Mouse (Mus musculus) T-helper 1 cell (primary cell): ENCODE measurements around the gene Apoe.

Experiments used
- in situ Hi-C: fragments of 300-600 bp; cut with MboI, MseI; formaldehyde crosslinking; loops from one replicate; pipeline ENCODE4 v1.15.1; 2025; ENCODE audit warnings: high pct_unique_total_duplicates

Gene Apoe

DNA sequence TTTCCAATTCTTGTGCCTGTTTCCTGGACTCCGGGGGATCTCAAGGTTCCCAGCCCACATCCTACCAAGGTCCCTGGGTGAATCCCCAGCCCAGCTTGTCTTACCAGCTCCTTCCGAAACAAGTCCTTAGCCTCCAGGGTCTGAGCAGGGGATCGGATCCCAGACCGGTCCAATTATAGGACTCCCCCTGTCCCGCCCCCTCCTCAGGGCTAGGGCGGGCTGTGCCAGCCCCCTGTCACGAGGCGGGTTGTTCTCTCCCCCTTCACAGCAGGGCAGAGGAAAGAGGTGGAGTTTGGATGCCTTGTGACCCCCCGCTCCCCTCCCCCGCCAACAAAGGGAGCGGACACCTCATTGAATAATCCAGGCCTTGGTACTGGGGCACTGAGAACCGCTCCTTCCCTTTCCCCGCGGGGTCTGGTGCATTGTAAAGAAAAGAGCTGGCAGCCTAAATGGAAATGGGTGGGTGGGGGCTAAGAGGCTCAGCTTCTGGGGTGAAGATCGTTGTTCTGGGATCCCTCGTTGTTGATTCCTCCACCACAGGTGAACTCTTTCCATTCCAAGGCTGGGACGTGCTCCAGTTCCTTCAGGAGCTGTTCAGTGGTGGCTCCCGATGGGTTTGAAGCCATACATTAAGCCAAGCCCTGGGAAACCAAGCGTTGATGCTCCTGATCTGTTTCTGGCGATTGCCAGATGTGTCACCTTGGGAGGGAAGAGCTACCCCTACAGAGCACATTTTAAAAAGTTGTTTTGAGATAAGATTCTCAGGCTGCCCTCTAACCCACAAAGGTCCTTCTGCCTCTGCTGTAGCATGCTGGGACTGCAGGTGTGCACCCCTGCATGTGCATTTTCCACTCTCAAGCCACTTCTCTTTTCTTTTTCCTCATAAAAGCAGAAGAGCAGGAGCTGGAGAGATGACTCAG lies at the start of gene Apoe:
Gene Apoe (minus strand): TSS at position 282 of the 920 bp plus-strand sequence.
- in situ Hi-C loops = no loop called here

GRCm38 (mm10) chr7:19747420-19748218 lies 48.6 kb upstream of the Apoe start:
- in situ Hi-C loops = no loop called here

GRCm38 (mm10) chr7:19746426-19747201 lies 47.6 kb upstream of the Apoe start:
- in situ Hi-C loops = no loop called here

DNA sequence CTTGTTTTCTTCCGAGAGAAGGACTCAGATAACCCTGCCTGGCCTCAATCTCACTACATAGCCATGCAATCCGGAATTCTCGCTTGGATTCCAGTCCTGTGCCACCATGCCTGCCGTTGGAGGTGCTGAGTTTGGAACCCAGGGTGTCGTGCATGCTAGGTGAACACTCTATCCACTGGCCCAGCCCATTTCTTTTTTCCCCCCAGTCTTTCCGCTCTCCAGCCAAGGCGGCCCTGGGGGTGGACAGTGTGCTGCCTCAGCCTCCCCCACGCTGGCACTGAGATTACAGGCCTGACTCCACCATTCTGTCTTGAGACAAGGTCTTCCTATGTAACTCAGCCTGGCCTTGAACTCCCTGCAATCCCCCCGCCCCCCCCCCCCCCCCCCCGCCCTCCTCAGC lies 47.0 kb upstream of the Apoe start:
- in situ Hi-C loops = no loop called here

GRCm38 (mm10) chr7:19744590-19745385 lies 45.8 kb upstream of the Apoe start:
- in situ Hi-C loops = no loop called here

DNA sequence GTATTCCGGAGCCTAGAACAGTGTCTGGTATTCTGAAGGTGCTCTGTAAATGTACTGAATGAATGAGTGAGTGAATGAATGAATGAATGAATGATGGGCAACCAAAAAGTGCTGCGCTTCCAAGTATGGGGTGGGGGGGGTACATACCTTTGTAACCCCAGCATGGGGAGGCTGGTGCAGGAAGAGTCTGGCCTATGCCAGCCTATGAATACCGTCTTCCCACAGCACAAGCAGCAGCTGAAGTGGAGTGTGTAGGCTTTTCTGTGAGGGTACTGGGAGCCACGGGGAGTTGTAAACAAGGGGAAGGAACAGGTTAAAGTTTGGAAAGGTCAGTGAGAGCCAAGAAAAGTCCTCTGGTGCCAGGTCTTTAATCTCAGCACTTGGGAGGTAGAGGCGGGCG lies 44.8 kb upstream of the Apoe start:
- in situ Hi-C loops = no loop called here

- in situ Hi-C loops = no loop called here
These were observed 43.5 kb upstream of the Apoe start for GRCm38 (mm10) chr7:19742468-19742867.

- in situ Hi-C loops = no loop called here
These were observed 42.5 kb upstream of the Apoe start for GRCm38 (mm10) chr7:19741329-19742031.

GRCm38 (mm10) chr7:19740269-19740668 lies 41.3 kb upstream of the Apoe start:
- in situ Hi-C loops = no loop called here

- in situ Hi-C loops = no loop called here
These were observed 39.8 kb upstream of the Apoe start for GRCm38 (mm10) chr7:19738771-19739170.

GRCm38 (mm10) chr7:19736389-19737057 lies 37.5 kb upstream of the Apoe start:
- in situ Hi-C loops = no loop called here

GRCm38 (mm10) chr7:19734178-19734666 lies 35.2 kb upstream of the Apoe start:
- in situ Hi-C loops = no loop called here

DNA sequence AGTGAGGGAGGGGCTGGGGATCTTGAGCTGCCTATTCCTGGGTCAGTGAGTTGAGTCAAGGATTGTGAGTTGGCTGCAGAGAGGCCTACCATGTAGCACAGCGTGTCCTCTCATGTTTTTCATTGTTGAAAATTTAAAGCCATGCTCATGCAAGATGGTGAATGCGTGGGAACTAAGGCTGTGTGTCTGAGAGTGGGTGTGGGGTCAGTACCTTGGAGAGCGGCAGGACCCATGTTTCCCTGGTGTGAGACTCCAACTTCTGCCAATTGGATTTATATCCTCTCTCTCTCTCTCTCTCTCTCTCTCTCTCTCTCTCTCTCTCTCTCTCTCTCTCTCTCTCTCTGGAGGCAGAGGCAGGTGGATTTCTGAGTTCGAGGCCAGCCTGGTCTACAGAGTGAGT lies 27.6 kb upstream of the Apoe start:
- in situ Hi-C loops = no loop called here

- in situ Hi-C loops = no loop called here
These were observed 25.2 kb upstream of the Apoe start for GRCm38 (mm10) chr7:19724167-19724566.

DNA sequence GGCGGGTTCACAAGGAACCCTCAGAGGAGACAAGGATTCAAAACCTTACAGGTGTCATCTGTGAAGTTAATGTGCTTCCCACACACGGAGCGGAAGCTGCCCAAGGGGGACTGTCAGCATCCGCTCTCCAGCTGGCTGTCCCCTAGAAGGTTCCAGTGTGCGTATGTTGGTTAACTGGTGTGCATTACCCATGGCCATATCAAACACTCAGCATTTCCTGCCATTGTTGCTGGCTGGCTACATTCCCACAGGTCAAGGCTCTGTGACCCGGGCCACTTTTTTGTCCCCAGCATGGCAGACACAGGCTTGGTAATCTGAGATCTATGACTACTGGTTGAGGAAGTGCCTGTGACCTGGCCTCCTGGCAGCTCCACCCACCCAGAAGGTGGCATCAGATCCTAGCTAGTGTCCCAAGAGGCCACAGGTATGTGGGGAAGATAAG lies 23.8 kb upstream of the Apoe start:
- in situ Hi-C loops = no loop called here

DNA sequence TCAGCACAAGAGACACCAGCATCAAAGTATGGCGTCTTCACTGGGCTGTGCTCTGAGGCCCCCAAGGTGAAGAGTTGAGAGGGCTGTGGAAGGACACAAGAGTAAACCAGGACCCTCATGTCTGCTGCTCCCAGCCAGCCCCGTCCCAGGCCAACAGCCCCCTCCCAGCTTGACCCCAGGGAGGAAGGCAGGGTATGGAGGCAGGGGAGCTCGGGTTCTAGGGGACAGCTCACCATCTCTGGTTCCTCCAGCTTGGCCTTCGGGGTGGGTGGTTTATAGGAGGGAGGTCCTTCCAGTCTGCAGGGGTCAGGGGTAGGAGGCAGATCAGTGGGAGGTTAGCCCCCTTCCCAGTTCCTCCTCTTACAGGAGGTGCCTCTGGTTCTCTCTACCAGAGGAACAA lies 20.2 kb upstream of the Apoe start:
- in situ Hi-C loops = no loop called here

DNA sequence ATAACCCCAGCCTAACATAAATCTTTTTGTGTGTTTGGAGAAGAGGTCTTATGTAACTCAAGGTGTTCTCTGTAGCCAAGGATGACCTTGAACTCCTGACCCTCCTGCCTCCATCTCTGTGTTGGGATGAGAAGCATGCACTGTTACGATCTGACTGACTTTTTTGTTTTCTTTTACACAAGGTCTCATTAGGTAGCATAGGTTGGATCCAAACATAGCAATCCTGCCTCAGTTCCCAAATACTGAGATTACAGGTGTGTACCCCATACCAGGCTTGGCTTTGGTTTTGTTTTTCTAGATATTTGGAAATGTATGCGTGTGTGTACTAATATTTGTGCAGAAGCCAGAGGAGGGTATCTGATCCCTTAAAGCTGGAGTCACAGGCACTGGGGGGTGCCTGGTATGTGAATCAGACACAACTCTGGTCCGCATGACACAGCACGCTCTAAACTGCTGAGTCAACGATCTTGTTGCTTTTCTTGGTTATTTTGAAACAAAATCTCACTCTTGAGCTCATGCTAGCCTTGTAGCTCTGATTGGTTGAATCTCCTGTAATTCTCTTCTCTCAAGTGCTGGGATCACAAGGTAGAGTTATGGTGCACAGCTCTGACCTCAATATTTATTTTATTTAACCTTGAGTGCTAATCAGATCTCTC lies 19.4 kb upstream of the Apoe start:
- in situ Hi-C loops = no loop called here

DNA sequence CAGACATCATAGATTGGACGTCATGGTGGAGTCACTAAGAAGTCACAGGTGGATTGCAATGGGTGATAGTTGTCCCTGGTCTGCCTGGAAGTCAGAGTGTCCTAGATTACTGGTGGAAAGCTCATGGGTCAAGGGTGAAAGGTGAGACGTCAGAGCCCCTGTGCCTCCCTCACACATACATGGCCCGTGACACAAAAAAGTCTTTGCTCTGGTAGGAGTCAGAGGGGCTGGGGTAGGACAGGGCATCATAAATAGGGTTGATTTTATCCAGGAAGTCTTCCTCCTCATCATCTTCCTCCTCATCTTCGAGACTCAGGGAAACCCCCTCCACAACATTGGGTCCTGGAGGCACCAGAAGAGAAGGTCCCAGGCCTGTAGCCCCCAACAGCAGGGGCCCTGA lies 18.4 kb upstream of the Apoe start:
- in situ Hi-C loops = no loop called here

DNA sequence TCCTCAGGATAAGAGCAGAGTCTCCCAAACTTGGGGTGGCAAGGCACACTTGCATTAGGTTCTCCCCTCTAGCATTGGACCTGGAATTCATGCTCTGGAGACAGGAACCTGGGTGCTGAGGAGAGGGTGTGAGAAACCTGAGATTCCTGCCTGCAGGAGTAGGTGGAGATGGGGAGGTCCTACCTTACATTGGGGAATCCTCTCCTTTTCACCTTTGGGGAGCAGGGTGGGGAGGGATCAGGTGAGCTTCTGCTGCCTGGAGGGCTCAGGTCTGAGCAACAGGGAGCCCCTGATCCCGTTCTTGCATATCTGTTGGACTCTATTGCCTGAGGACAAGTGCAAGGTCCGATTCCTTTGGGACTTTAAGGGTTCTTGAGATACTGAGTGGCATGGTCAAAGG lies 17.8 kb upstream of the Apoe start:
- in situ Hi-C loops = no loop called here
